Mouse (Mus musculus): ENCODE data around the gene Enpp4.

Enpp4 gene

GRCm38 (mm10) chr17:44105287-44106138, at the start of gene Enpp4:
Gene Enpp4 (minus strand): TSS chr17:44105809.
- DNase-seq (ENCODE audit: low read depth, low spot score), result peak; percentile 93

GRCm38 (mm10) chr17:44155204-44155603, 49.6 kb upstream of the Enpp4 start:
- DNase-seq (ENCODE audit: low read depth, low spot score), result no peak

- no peak for DNase-seq (ENCODE audit: low read depth, low spot score)
Measured at GRCm38 (mm10) chr17:44153871-44154270, 48.3 kb upstream of the Enpp4 start.

GRCm38 (mm10) chr17:44151889-44152288, 46.3 kb upstream of the Enpp4 start:
- DNase-seq (ENCODE audit: low read depth, low spot score), result no peak

- DNase-seq (ENCODE audit: low read depth, low spot score), result peak; percentile 51
Measured at GRCm38 (mm10) chr17:44151130-44151529, 45.5 kb upstream of the Enpp4 start.

- no peak for DNase-seq (ENCODE audit: low read depth, low spot score)
Measured at GRCm38 (mm10) chr17:44148109-44148846, 42.7 kb upstream of the Enpp4 start.

- no peak for DNase-seq (ENCODE audit: low read depth, low spot score)
Measured at GRCm38 (mm10) chr17:44145806-44146205, 40.2 kb upstream of the Enpp4 start.

GRCm38 (mm10) chr17:44136863-44137640, 31.4 kb upstream of the Enpp4 start:
- DNase-seq (ENCODE audit: low read depth, low spot score), result no peak

- DNase-seq (ENCODE audit: low read depth, low spot score), result no peak
Measured at GRCm38 (mm10) chr17:44136018-44136417, 30.4 kb upstream of the Enpp4 start.

- no peak for DNase-seq (ENCODE audit: low read depth, low spot score)
Measured at GRCm38 (mm10) chr17:44134545-44134944, 28.9 kb upstream of the Enpp4 start.

- no peak for DNase-seq (ENCODE audit: low read depth, low spot score)
Measured at GRCm38 (mm10) chr17:44134106-44134505, 28.5 kb upstream of the Enpp4 start.

GRCm38 (mm10) chr17:44130429-44130828, 24.8 kb upstream of the Enpp4 start:
- peak; percentile 86 for DNase-seq (ENCODE audit: low read depth, low spot score)

GRCm38 (mm10) chr17:44129092-44129750, 23.6 kb upstream of the Enpp4 start:
- DNase-seq (ENCODE audit: low read depth, low spot score), result no peak

GRCm38 (mm10) chr17:44121366-44122100, 15.9 kb upstream of the Enpp4 start:
- peak; percentile 63 for DNase-seq (ENCODE audit: low read depth, low spot score)

GRCm38 (mm10) chr17:44118231-44118630, 12.6 kb upstream of the Enpp4 start:
- DNase-seq (ENCODE audit: low read depth, low spot score), result no peak

- DNase-seq (ENCODE audit: low read depth, low spot score), result no peak
Measured at GRCm38 (mm10) chr17:44117721-44118120, 12.1 kb upstream of the Enpp4 start.

- no peak for DNase-seq (ENCODE audit: low read depth, low spot score)
Measured at GRCm38 (mm10) chr17:44116584-44116983, 11.0 kb upstream of the Enpp4 start.

- no peak for DNase-seq (ENCODE audit: low read depth, low spot score)
Measured at GRCm38 (mm10) chr17:44108331-44108730, 2.7 kb upstream of the Enpp4 start.

- no peak for DNase-seq (ENCODE audit: low read depth, low spot score)
Measured at GRCm38 (mm10) chr17:44101961-44102360, 3.6 kb downstream of the Enpp4 start.

GRCm38 (mm10) chr17:44100906-44101305, 4.7 kb downstream of the Enpp4 start:
- no peak for DNase-seq (ENCODE audit: low read depth, low spot score)

- no peak for DNase-seq (ENCODE audit: low read depth, low spot score)
Measured at GRCm38 (mm10) chr17:44100486-44100885, 5.1 kb downstream of the Enpp4 start.
